In genomic region chr11:100403445-100404134, GRCm38 (mm10) we compare ENCODE assay signal across 12 mouse cellular contexts. TPM values are rescaled to one million over a fixed set of nuclear protein-coding genes. Genes with fewer than 3 reads are reported as not detected.
DNase-seq lines count a peak whose midpoint lies in the region; ATAC-seq and TF ChIP-seq lines count a peak whose summit lies in the region.
"Had no signal": no experiment of that assay in that cellular context is flagged by ENCODE, and none has a peak within 500 bp of the region (broad histone marks: within the 10 kb centered on the region; RNA-seq: fewer than 3 reads in every experiment).

No protein-coding gene starts in this region.

- peak overlapping the region; percentile 16; the same call in 1 of the 2 replicates for H3K4me3 ChIP-seq in heart, embryonic 10.5 days
- no peak overlapping the region for H3K4me3 ChIP-seq in lung, embryonic 16.5 days (ENCODE audit: low read length)
- H3K4me3 ChIP-seq in intestine, embryonic 16.5 days (ENCODE audit: low read length): no peak overlapping the region
- no peak overlapping the region for H3K4me3 ChIP-seq in hindbrain, postnatal 0 days (ENCODE audit: low read length)

- ATAC-seq in lung, embryonic 16.5 days (ENCODE audit: low read depth): peak; percentile 49
- ATAC-seq in intestine, embryonic 16.5 days: peak; percentile 24; the same call in 1 of the 2 replicates
- ATAC-seq in hindbrain, postnatal 0 days: no peak

- H3K4me2 ChIP-seq in lung, embryonic 16.5 days (ENCODE audit: low read depth, low read length): no peak overlapping the region
- no peak overlapping the region for H3K4me2 ChIP-seq in intestine, embryonic 16.5 days (ENCODE audit: low read depth, low read length)
- H3K4me2 ChIP-seq in hindbrain, postnatal 0 days (ENCODE audit: low read depth, low read length): no peak overlapping the region

- no peak overlapping the region for H3K9ac ChIP-seq in lung, embryonic 16.5 days (ENCODE audit: low read length)
- 0 out of 2 replicates have a peak overlapping the region, but pooled peaks have one; percentile 29 for H3K9ac ChIP-seq in intestine, embryonic 16.5 days (ENCODE audit: low read depth, low read length)
- H3K9ac ChIP-seq in hindbrain, postnatal 0 days (replicated peaks; ENCODE audit: low read length): no peak overlapping the region

- no peak for TF ChIP-seq CTCF in hindbrain, postnatal 0 days (IDR thresholded peaks at IDR 0.05; ENCODE audit: low read depth)

- 20% methylated on average over 10 of the region's 10 CpGs for WGBS in heart, embryonic 10.5 days
- WGBS in lung, embryonic 16.5 days: 29% methylated on average over 10 of the region's 10 CpGs
- WGBS in intestine, embryonic 16.5 days: 32% methylated on average over 10 of the region's 10 CpGs
- 68% methylated on average over 10 of the region's 10 CpGs for WGBS in hindbrain, postnatal 0 days

- no peaks in the 10 kb centered on the region for H3K9me3 ChIP-seq in heart, embryonic 10.5 days
- no peaks in the 10 kb centered on the region for H3K9me3 ChIP-seq in lung, embryonic 16.5 days (ENCODE audit: control insufficient read depth, low read length)
- H3K9me3 ChIP-seq in intestine, embryonic 16.5 days (ENCODE audit: control insufficient read depth, low read length): no peaks in the 10 kb centered on the region
- no peaks in the 10 kb centered on the region for H3K9me3 ChIP-seq in hindbrain, postnatal 0 days (ENCODE audit: low read length)

- no peaks in the 10 kb centered on the region for H3K27me3 ChIP-seq in heart, embryonic 10.5 days (ENCODE audit: insufficient read depth, poor library complexity, severe bottlenecking)
- H3K27me3 ChIP-seq in lung, embryonic 16.5 days (ENCODE audit: control insufficient read depth, insufficient read depth, low read depth, low read length): no peaks in the 10 kb centered on the region
- no peaks in the 10 kb centered on the region for H3K27me3 ChIP-seq in intestine, embryonic 16.5 days (replicated peaks; ENCODE audit: control insufficient read depth, insufficient read depth, low read length)
- no peaks in the 10 kb centered on the region for H3K27me3 ChIP-seq in hindbrain, postnatal 0 days (ENCODE audit: insufficient read depth, low read length)

- intact Hi-C loops in left cerebral cortex, postnatal 25 days (cut with DNase I): no loop called here

- peaks cover 70% of the 10 kb centered on the region for H3K4me1 ChIP-seq in heart, embryonic 10.5 days
- peaks cover 22% of the 10 kb centered on the region for H3K4me1 ChIP-seq in lung, embryonic 16.5 days (replicated peaks; ENCODE audit: control insufficient read depth, insufficient read depth, low read length)
- peaks cover 34% of the 10 kb centered on the region for H3K4me1 ChIP-seq in intestine, embryonic 16.5 days (ENCODE audit: control insufficient read depth, insufficient read depth, low read length)
- no peaks in the 10 kb centered on the region for H3K4me1 ChIP-seq in hindbrain, postnatal 0 days (ENCODE audit: insufficient read depth, low read length)

- peak overlapping the region; percentile 88 for H3K27ac ChIP-seq in heart, embryonic 10.5 days
- peak overlapping the region; percentile 90 for H3K27ac ChIP-seq in lung, embryonic 16.5 days (ENCODE audit: low read length)
- peak overlapping the region; percentile 57 for H3K27ac ChIP-seq in intestine, embryonic 16.5 days (ENCODE audit: low read length)
- no peak overlapping the region for H3K27ac ChIP-seq in hindbrain, postnatal 0 days

- H3K36me3 ChIP-seq in heart, embryonic 10.5 days: peaks cover 13% of the 10 kb centered on the region
- no peaks in the 10 kb centered on the region for H3K36me3 ChIP-seq in lung, embryonic 16.5 days (ENCODE audit: control insufficient read depth, insufficient read depth, low read length)
- no peaks in the 10 kb centered on the region for H3K36me3 ChIP-seq in intestine, embryonic 16.5 days (ENCODE audit: control insufficient read depth, insufficient read depth, low read length)
- H3K36me3 ChIP-seq in hindbrain, postnatal 0 days (ENCODE audit: insufficient read depth, low read length): no peaks in the 10 kb centered on the region; the same call in 1 of the 2 replicates

- DNase-seq in heart, embryonic 10.5 days (ENCODE audit: low spot score): no peak
- no peak for DNase-seq in heart, postnatal 4 days
- DNase-seq in lung, postnatal 10 days: no peak
- no peak for DNase-seq in hindbrain, postnatal 0 days (ENCODE audit: low spot score)
- no peak for DNase-seq in left cerebral cortex, postnatal 25 days (ENCODE audit: low spot score in 2 of 2)
- DNase-seq: adrenal gland, adult 8-10 months; right cerebral cortex, postnatal 4 days had no signal

RNA-seq across cellular contexts. Expression of gene Jup, which starts 6.0 kb away (rescaled TPM):
- polyA plus RNA-seq in heart, embryonic 10.5 days (2016; fragmentation: Nextera tagmentation; extraction: Ambion mirVana): 91.3 and 112 TPM in 2 replicates
- total RNA-seq in heart, postnatal 4 days (2021): 100 to 1,000 TPM; 223 to 234 TPM
- 165 and 167 TPM in 2 replicates for polyA plus RNA-seq in lung, embryonic 16.5 days (2015; fragmentation: Nextera tagmentation; extraction: Ambion mirVana)
- polyA plus RNA-seq in intestine, embryonic 16.5 days (2015; fragmentation: Nextera tagmentation; extraction: Ambion mirVana): 165 and 179 TPM in 2 replicates
- 105 and 119 TPM in 2 replicates for total RNA-seq in hindbrain, postnatal 0 days (2014; rRNA removed)
- polyA plus RNA-seq in hindbrain, postnatal 0 days (2015; fragmentation: Nextera tagmentation; extraction: Ambion mirVana): 42.7 and 49.8 TPM in 2 replicates
- 10 to 100 TPM; 44.2 to 45.4 TPM for total RNA-seq in left cerebral cortex, postnatal 25 days (2021)

RNA-seq across cellular contexts. Expression of gene P3h4, which starts 11.0 kb away (rescaled TPM):
- 71.1 and 81.8 TPM in 2 replicates for polyA plus RNA-seq in heart, embryonic 10.5 days (2016; fragmentation: Nextera tagmentation; extraction: Ambion mirVana)
- total RNA-seq in heart, postnatal 4 days (2021): 10 to 100 TPM; 28.0 to 30.0 TPM
- 68.3 and 68.8 TPM in 2 replicates for polyA plus RNA-seq in lung, embryonic 16.5 days (2015; fragmentation: Nextera tagmentation; extraction: Ambion mirVana)
- 36.9 and 38.5 TPM in 2 replicates for polyA plus RNA-seq in intestine, embryonic 16.5 days (2015; fragmentation: Nextera tagmentation; extraction: Ambion mirVana)
- 23.9 and 28.2 TPM in 2 replicates for total RNA-seq in hindbrain, postnatal 0 days (2014; rRNA removed)
- 20.7 and 22.0 TPM in 2 replicates for polyA plus RNA-seq in hindbrain, postnatal 0 days (2015; fragmentation: Nextera tagmentation; extraction: Ambion mirVana)
- 1 to 10 TPM; 7.2 to 7.5 TPM for total RNA-seq in left cerebral cortex, postnatal 25 days (2021)
- total RNA-seq: CH12.LX; granulocyte monocyte progenitor cell, adult 5-6 weeks had no signal

RNA-seq across cellular contexts. Expression of gene Fkbp10, which starts 11.9 kb away (rescaled TPM):
- 107 and 123 TPM in 2 replicates for polyA plus RNA-seq in heart, embryonic 10.5 days (2016; fragmentation: Nextera tagmentation; extraction: Ambion mirVana)
- 10 to 100 TPM; 68.8 to 76.1 TPM for total RNA-seq in heart, postnatal 4 days (2021)
- 148 and 152 TPM in 2 replicates for polyA plus RNA-seq in lung, embryonic 16.5 days (2015; fragmentation: Nextera tagmentation; extraction: Ambion mirVana)
- polyA plus RNA-seq in intestine, embryonic 16.5 days (2015; fragmentation: Nextera tagmentation; extraction: Ambion mirVana): 72.7 and 78.1 TPM in 2 replicates
- total RNA-seq in hindbrain, postnatal 0 days (2014; rRNA removed): 34.6 and 41.1 TPM in 2 replicates
- 27.0 and 27.4 TPM in 2 replicates for polyA plus RNA-seq in hindbrain, postnatal 0 days (2015; fragmentation: Nextera tagmentation; extraction: Ambion mirVana)
- total RNA-seq in left cerebral cortex, postnatal 25 days (2021): 1 to 10 TPM; 4.7 to 5.7 TPM
- total RNA-seq: granulocyte monocyte progenitor cell, adult 5-6 weeks; megakaryocyte progenitor cell, adult 5-6 weeks had no signal

RNA-seq across cellular contexts. Expression of gene Nt5c3b, which starts 38.0 kb away (rescaled TPM):
- 124 and 128 TPM in 2 replicates for polyA plus RNA-seq in heart, embryonic 10.5 days (2016; fragmentation: Nextera tagmentation; extraction: Ambion mirVana)
- total RNA-seq in heart, postnatal 4 days (2021): 10 to 100 TPM; 52.3 to 55.3 TPM
- 126 and 129 TPM in 2 replicates for polyA plus RNA-seq in lung, embryonic 16.5 days (2015; fragmentation: Nextera tagmentation; extraction: Ambion mirVana)
- polyA plus RNA-seq in intestine, embryonic 16.5 days (2015; fragmentation: Nextera tagmentation; extraction: Ambion mirVana): 82.5 and 85.8 TPM in 2 replicates
- total RNA-seq in hindbrain, postnatal 0 days (2014; rRNA removed): 59.2 and 61.7 TPM in 2 replicates
- polyA plus RNA-seq in hindbrain, postnatal 0 days (2015; fragmentation: Nextera tagmentation; extraction: Ambion mirVana): 106 and 108 TPM in 2 replicates
- total RNA-seq in left cerebral cortex, postnatal 25 days (2021): 10 to 100 TPM; 50.7 to 57.1 TPM

RNA-seq across cellular contexts. Expression of gene Klhl10, which starts 38.1 kb away (rescaled TPM):
- polyA plus RNA-seq in heart, embryonic 10.5 days (2016; fragmentation: Nextera tagmentation; extraction: Ambion mirVana): 0.71 and 0.90 TPM in 2 replicates
- under 1 TPM; 0.43 to 0.59 TPM for total RNA-seq in heart, postnatal 4 days (2021)
- polyA plus RNA-seq in lung, embryonic 16.5 days (2015; fragmentation: Nextera tagmentation; extraction: Ambion mirVana): 0.60 and 0.73 TPM in 2 replicates
- polyA plus RNA-seq in intestine, embryonic 16.5 days (2015; fragmentation: Nextera tagmentation; extraction: Ambion mirVana): 0.37 and 0.39 TPM in 2 replicates
- total RNA-seq in hindbrain, postnatal 0 days (2014; rRNA removed): 0.40 and 0.42 TPM in 2 replicates
- polyA plus RNA-seq in hindbrain, postnatal 0 days (2015; fragmentation: Nextera tagmentation; extraction: Ambion mirVana): 0.39 and 0.84 TPM in 2 replicates
- total RNA-seq in left cerebral cortex, postnatal 25 days (2021): under 1 TPM; 0.53 to 0.99 TPM
- total RNA-seq: granulocyte monocyte progenitor cell, adult 5-6 weeks had no signal
